Mouse (Mus musculus) kidney, postnatal 14 days (tissue): ENCODE data around the gene Vmn1r50.
"Not testable (repeated sequence)": the region's sequence is repeated elsewhere in the genome, so short reads cannot be mapped to it uniquely, and the experiment has no call there.

Source experiments
- DNase-seq: peaks from one replicate; pipeline ENCODE4 v3.0.0; 2022; ENCODE audit warnings: mixed read lengths

Gene Vmn1r50

GRCm38 (mm10) chr6:90101130-90101529, at the start of gene Vmn1r50:
TSS of gene Vmn1r50 (plus strand) at chr6:90101430.
- DNase-seq, result no peak

GRCm38 (mm10) chr6:90078406-90078805, 22.8 kb upstream of the Vmn1r50 start, which contains the start of gene Vmn1r49:
TSS of gene Vmn1r49 (minus strand) at chr6:90078506.
- DNase-seq, result no peak

- no peak for DNase-seq
These were observed 664 bp upstream of the Vmn1r50 start for GRCm38 (mm10) chr6:90100566-90100965.

DNA sequence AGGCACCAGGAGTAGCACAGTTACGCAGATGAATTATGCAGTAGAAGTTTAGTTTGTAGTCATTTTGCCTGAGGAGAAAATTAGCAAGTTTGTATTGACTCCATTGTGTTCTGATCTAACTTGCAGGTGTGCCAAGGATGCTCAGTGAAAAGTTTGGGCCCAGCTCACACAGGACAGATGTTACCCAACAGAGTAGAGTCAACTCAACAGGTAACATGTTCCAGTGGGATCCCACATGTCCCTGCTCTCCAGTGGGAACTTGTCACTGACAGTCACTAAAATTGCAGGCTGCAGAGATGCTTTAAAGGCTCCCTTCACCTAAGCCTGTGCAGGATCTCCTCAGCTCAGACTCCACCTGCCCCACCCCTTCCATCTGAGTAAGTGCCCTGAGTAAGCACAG, 21.1 kb downstream of the Vmn1r50 start, which contains the start of gene Vmn1r51:
Gene Vmn1r51, plus strand, starts transcription at position 301 of the 400 bp plus-strand sequence.
- not testable (repeated sequence) for DNase-seq
